Mouse (Mus musculus) ES-E14 (cell line): ENCODE results near the gene Nf1.

ENCODE experiments used
- CHD2 ChIP-seq: IDR thresholded peaks from 2 replicates; pipeline ENCODE4 v1.6.1; 2014; ENCODE audit warnings: mild to moderate bottlenecking, low read depth, low read length, inconsistent platforms
- HCFC1 ChIP-seq: IDR thresholded peaks from 2 replicates; pipeline ENCODE4 v1.6.1; 2012; ENCODE audit warnings: low read length, inconsistent platforms, borderline replicate concordance; ENCODE audit not compliant: insufficient read depth
- MAFK ChIP-seq: IDR thresholded peaks from 2 replicates; pipeline ENCODE4 v1.6.1; 2014; ENCODE audit warnings: mild to moderate bottlenecking, low read depth, low read length, inconsistent platforms; ENCODE audit not compliant: insufficient read depth
- ZNF384 ChIP-seq: IDR thresholded peaks from 2 replicates; pipeline ENCODE4 v1.6.1; 2012; ENCODE audit warnings: low read depth, low read length, inconsistent platforms

DNA sequence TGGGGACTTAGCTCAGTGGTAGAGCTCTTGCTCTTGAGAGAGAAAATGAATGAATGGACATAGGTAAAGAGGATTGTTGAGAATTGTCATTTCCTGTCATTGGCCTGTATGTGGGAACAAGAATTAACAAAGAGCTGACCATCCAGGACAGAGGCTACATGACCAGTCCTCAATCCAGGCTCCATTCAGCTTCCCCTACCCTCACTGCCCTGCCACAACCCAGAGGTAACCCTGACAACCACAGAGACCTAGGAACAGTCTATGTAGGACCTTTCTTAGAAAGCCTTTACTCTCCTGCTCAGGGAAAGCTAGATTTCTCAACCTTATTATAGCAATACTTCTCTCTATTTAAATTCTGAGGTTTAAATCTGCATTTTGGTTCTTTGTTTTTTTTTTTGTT lies 181.3 kb downstream of the Nf1 start:
- TF ChIP-seq HCFC1 (no peak), ZNF384 (no peak), CHD2 (no peak), MAFK (no peak)
